Mouse (Mus musculus) embryonic facial prominence, embryonic 14.5 days (tissue): ENCODE data around the gene Gls. TPM values are rescaled to one million over a fixed set of nuclear protein-coding genes. Genes with fewer than 3 reads are reported as not detected.

Experiments used
- ATAC-seq: fragments of 200-750 bp; cut with Nextera tagmentation; 2 replicates; pipeline ENCODE4 v1.8.0; 2017; ENCODE audit warnings: low read depth, moderate number of reproducible peaks, moderate TSS enrichment
- DNase-seq: peaks from one replicate; pipeline ENCODE4 v3.0.0-alpha.2; 2015; ENCODE audit warnings: low spot score
- H3K27ac ChIP-seq: fragments of 300-500 bp; sonication (generic); replicated peaks from 2 replicates; pipeline ENCODE4 v1.5.1; 2014; ENCODE audit warnings: low read depth, mild to moderate bottlenecking, low read length, moderate library complexity
- H3K27me3 ChIP-seq: fragments of 300-500 bp; sonication (generic); replicated peaks from 2 replicates; pipeline ENCODE4 v1.6.1; 2014; ENCODE audit warnings: low read length; ENCODE audit not compliant: control insufficient read depth, insufficient read depth
- H3K36me3 ChIP-seq: fragments of 300-500 bp; sonication (generic); 2 replicates; pipeline ENCODE4 v1.6.1; 2014; ENCODE audit warnings: low read length, mixed read lengths; ENCODE audit not compliant: control insufficient read depth, insufficient read depth
- H3K4me1 ChIP-seq: fragments of 300-500 bp; sonication (generic); 2 replicates; pipeline ENCODE4 v1.6.1; 2014; ENCODE audit warnings: antibody characterized with exemption, low read length; ENCODE audit not compliant: control insufficient read depth, insufficient read depth
- H3K4me2 ChIP-seq: fragments of 300-500 bp; sonication (generic); 2 replicates; pipeline ENCODE4 v1.6.1; 2014; ENCODE audit warnings: low read depth, mild to moderate bottlenecking, low read length, moderate library complexity, mixed read lengths
- H3K4me3 ChIP-seq: fragments of 300-500 bp; sonication (generic); 2 replicates; pipeline ENCODE4 v1.5.1; 2014; ENCODE audit warnings: low read depth, mild to moderate bottlenecking, low read length
- H3K9ac ChIP-seq: fragments of 300-500 bp; sonication (generic); 2 replicates; pipeline ENCODE4 v1.6.1; 2014; ENCODE audit warnings: low read depth, mild to moderate bottlenecking, low read length, moderate library complexity, mixed read lengths
- H3K9me3 ChIP-seq: fragments of 300-500 bp; sonication (generic); 2 replicates; pipeline ENCODE4 v1.6.1; 2016; ENCODE audit warnings: low read length; ENCODE audit not compliant: control insufficient read depth
- WGBS: fragments of 180-500 bp; shearing (Covaris S2); extraction: QIAGEN DNeasy Blood & Tissue Kit; methylation state at CpG from one replicate; pipeline ENCODE4 v1.1.7; 2014; 5-methylcytosine and 5-hydroxymethylcytosine counted together
- polyA plus RNA-seq: library from polyadenylated mRNA; unstranded; fragments of >200 nt; fragmentation: Nextera tagmentation; extraction: Ambion mirVana; gene quantifications from 2 replicates; pipeline ENCODE4 v1.2.1, GENCODE M21; 2014

Gene Gls
- polyA plus RNA-seq, 1 experiment from 2014 or later: 39.1 TPM

DNA sequence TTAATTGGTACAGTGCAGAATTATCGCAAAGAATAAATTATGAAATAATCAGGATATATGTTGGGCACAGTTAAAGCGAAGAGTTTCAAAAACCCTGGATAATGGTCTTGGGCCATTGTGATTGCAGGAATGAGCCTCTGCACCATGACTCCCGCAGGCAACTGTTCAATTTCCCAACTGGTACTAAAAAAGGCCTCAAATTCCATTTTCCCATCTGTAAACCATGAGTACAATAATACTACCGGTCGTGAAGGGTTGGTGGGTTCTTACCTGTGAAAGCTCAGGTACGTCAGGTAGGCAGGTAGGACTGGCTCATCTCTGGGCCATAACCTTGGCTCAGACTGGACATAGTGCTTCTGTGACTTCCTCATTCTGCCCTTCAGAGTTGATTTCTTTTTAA, 35.0 kb upstream of the Gls start:
- WGBS: 89% methylated on average over 6 of the region's 6 CpGs

DNA sequence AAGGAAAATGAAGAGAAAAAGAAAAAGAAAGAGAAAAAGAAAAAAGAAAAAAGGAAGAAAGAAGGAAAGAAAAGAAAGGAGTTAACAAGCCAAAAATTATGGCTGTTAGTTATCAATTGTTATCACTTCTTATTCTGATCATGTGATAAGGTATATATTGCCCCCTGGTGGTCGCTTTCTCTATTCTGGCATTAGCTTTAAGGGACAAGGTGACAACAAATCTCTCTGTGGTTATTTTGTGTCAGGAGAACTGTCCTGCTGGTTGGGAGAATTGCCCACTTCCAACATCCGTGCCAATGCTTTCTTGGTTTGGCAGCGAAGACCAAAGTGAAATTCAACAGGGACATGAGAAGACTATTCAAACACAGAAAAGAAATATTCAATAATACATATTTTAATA, 34.6 kb upstream of the Gls start:
- H3K36me3 ChIP-seq: no peaks in the 10 kb centered on the region
- no peaks in the 10 kb centered on the region for H3K9me3 ChIP-seq

More for the DNA sequence above, 35.0 kb upstream of the Gls start:
- H3K27me3 ChIP-seq: no peaks in the 10 kb centered on the region
- no peaks in the 10 kb centered on the region for H3K36me3 ChIP-seq
- no peak overlapping the region for H3K4me3 ChIP-seq
- H3K4me1 ChIP-seq: no peaks in the 10 kb centered on the region
- DNase-seq: no peak
- H3K4me2 ChIP-seq: no peak overlapping the region
- no peak overlapping the region for H3K9ac ChIP-seq
- no peaks in the 10 kb centered on the region for H3K9me3 ChIP-seq
- no peak for ATAC-seq
- H3K27ac ChIP-seq: no peak overlapping the region

DNA sequence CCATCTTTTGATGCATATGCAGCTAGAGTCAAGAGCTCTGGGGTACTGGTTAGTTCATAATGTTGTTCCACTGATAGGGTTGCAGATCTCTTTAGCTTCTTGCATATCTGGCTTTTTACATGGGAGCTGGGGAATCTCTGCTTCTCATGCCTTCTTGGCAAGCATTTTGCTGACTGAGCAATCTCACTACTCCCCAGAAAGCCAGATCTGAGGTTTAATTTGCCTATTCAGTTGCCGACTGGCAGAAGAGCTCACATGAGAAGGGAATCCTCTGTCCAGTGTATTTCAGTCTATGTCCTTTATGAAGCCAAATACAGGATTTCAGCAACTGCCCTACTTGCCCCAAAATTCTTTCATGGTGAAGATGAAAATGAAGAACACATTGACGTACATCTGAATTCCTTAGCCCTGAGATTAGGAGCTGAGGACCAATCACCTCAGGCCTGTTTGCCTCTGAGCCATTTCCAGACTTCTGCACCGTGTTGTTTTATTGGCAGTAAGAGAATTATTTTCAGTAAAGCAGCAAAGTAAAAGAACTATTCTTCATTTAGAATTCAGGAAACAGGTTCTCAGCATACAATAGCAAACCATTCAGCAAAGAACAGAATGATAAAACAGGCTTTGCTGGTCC, 33.0 kb upstream of the Gls start:
- Histone ChIP-seq H3K4me3 (no peak overlapping the region), H3K9me3 (no peaks in the 10 kb centered on the region), H3K4me1 (no peaks in the 10 kb centered on the region), H3K27ac (no peak overlapping the region), H3K9ac (no peak overlapping the region), H3K4me2 (no peak overlapping the region), H3K36me3 (no peaks in the 10 kb centered on the region), H3K27me3 (no peaks in the 10 kb centered on the region)
- whole genome bisulfite sequencing: 58% methylated on average over 3 of the region's 3 CpGs
- DNase-seq (no peak), ATAC-seq (no peak)

More for the DNA sequence above, 34.6 kb upstream of the Gls start:
- peak; percentile 67 for DNase-seq
- Histone ChIP-seq H3K27me3 (no peaks in the 10 kb centered on the region), H3K4me2 (no peak overlapping the region), H3K4me1 (no peaks in the 10 kb centered on the region), H3K9ac (no peak overlapping the region), H3K27ac (no peak overlapping the region), H3K4me3 (no peak overlapping the region)
- 51% methylated on average over 3 of the region's 3 CpGs for WGBS
- no peak for ATAC-seq

DNA sequence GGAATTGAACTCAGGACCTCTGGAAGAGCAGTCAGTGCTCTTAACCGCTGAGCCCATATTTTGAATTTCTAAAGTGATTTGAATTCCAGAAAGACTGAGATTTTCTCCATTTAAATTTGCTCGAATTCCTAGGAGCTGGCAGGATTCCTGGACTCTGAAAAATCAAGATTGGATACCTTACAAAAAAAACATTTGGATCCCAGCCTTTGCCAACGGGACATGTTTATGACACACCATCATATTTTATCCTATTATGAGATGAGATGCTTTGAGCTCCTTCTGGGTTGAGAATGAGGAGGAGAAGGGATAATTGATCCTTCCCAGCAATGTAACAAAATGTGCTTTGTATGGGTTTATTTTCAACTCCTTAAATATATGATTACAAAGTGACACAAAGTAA, 31.3 kb upstream of the Gls start:
- H3K36me3 ChIP-seq: no peaks in the 10 kb centered on the region
- H3K27me3 ChIP-seq: no peaks in the 10 kb centered on the region
- DNase-seq (no peak), ATAC-seq (no peak)
- 54% methylated on average over 3 of the region's 3 CpGs for WGBS
- no peak overlapping the region for H3K27ac ChIP-seq
- 0 out of 2 replicates have a peak, but pooled peaks cover 2% of the 10 kb centered on the region for H3K4me1 ChIP-seq
- H3K4me2 ChIP-seq: no peak overlapping the region
- no peak overlapping the region for H3K4me3 ChIP-seq
- H3K9ac ChIP-seq: no peak overlapping the region
- no peaks in the 10 kb centered on the region for H3K9me3 ChIP-seq

DNA sequence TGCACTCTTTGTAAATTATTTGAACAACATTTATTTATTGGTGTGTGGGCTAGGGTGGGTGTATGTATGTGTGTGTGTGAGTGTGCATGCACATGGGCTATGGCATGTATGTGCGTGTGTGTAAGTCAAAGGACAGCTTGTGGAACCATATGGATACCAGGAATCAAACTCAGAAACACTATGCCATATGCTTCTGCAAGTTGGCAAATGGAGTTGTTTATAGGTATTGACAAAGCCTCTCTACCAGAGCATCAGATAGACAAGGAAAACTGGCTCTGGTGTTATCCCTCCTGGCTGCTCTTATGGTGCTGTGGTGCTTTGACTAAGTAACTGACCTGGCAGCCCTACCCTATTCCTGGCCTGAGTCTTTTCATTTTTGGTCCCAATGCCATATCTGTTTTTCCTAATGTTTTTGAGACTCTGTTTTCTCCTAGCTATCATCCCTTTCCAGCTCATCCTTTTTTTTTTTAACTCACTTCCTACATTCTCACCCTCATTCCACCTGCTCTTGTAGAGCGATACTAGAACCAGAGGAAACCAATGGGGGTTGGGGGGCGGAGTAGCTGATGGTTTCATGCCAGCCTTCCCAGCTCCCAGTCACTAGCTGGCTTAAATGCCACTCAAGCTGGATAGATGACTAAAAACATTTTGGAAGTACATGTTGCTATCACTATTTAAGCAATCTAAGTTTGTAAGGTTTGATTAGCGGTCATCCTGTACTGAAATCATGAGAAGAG, 27.5 kb upstream of the Gls start:
- no peaks in the 10 kb centered on the region for H3K36me3 ChIP-seq
- DNase-seq (no peak), ATAC-seq (no peak)
- H3K27ac ChIP-seq: no peak overlapping the region
- H3K4me3 ChIP-seq: no peak overlapping the region
- H3K9ac ChIP-seq: no peak overlapping the region
- no peak overlapping the region for H3K4me2 ChIP-seq
- 92% methylated on average over 4 of the region's 4 CpGs for WGBS
- 0 out of 2 replicates have a peak, but pooled peaks cover 4% of the 10 kb centered on the region for H3K4me1 ChIP-seq
- H3K9me3 ChIP-seq: no peaks in the 10 kb centered on the region
- no peaks in the 10 kb centered on the region for H3K27me3 ChIP-seq

DNA sequence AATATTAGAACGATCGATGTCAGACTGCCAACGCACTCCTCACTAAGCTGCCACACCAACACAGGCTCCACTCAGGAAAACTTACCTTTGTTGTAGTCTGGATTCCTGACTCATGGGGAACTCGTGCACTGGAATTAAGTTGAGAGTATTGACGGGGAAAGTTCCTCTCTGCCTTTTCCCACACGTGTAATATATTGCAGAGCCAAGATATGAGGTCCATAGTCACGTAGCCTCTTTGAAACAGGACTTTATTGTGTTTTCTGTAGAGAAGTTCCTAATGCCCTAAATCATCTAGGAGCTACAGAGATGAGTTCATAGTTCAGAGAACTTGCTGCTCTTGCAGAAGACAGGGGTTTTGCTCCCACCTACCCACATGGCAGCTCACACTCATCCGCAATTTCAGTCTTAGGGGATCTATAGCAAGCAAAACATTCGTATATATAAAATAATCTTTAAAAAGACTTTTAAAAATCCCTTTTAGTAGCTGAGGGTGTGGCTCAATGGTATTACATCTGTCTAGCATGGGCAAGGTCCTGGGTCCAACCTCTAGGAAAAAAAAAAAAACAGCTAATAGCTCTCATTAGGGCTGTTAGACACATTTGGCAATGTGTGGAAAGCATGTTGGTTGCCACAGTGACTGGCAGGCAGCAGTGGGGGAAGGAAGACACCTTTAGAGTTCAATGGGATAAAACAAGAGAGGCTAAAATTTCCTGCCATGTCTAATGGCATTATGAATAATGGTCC, 25.1 kb upstream of the Gls start:
- Histone ChIP-seq H3K4me3 (no peak overlapping the region), H3K36me3 (no peaks in the 10 kb centered on the region), H3K27me3 (no peaks in the 10 kb centered on the region), H3K4me2 (no peak overlapping the region), H3K27ac (no peak overlapping the region), H3K9ac (no peak overlapping the region), H3K4me1 (peaks cover 4% of the 10 kb centered on the region; the same call in 1 of the 2 replicates), H3K9me3 (no peaks in the 10 kb centered on the region)
- DNase-seq (no peak), ATAC-seq (no peak)
- WGBS: 80% methylated on average over 9 of the region's 9 CpGs

DNA sequence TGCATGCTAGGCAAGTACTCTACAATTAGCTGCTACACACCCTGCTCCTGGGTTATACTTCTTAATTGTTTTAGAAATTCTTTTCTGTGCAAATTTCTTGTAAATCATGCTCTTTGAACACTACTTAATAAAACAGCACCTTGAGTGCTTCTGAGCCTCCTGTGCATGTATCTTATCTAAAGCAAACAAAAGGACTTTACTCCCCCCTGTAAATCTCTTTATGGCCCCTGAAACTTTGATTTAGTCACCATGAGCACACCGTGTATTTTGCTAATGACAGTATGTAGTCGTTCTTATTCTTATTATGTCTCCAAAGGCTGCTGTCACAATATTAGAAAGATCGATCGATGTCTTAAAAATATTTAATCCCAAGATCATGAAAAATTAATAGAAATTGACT, 23.9 kb upstream of the Gls start:
- ATAC-seq (no peak), DNase-seq (no peak)
- Histone ChIP-seq H3K9me3 (no peaks in the 10 kb centered on the region), H3K4me2 (no peak overlapping the region), H3K4me3 (no peak overlapping the region), H3K9ac (no peak overlapping the region), H3K27ac (no peak overlapping the region), H3K36me3 (no peaks in the 10 kb centered on the region), H3K27me3 (no peaks in the 10 kb centered on the region), H3K4me1 (peaks cover 4% of the 10 kb centered on the region; the same call in 1 of the 2 replicates)
- WGBS: 87% methylated on average over 4 of the region's 4 CpGs

DNA sequence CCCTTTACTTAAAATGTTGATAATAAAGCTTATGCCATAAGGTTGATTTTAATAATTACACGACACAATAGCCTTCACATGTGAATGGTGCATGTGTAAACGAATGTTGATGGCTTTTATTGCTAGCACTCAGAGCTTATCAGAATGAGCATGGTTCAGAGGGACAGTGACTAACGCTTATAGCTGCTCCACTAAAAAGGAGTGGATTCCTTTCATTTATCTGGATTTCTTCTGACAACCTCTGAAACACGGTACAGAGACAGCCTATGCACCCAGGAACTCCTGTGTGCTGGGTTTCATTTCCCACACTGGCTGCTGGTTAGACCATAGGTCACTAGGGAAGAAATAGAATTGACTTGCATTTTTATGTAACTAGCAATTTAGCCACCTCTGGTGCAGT, 23.2 kb upstream of the Gls start:
- Histone ChIP-seq H3K9ac (no peak overlapping the region), H3K4me3 (no peak overlapping the region), H3K4me2 (no peak overlapping the region), H3K27me3 (no peaks in the 10 kb centered on the region), H3K9me3 (no peaks in the 10 kb centered on the region), H3K27ac (no peak overlapping the region), H3K36me3 (no peaks in the 10 kb centered on the region), H3K4me1 (peaks cover 4% of the 10 kb centered on the region; the same call in 1 of the 2 replicates)
- ATAC-seq (no peak), DNase-seq (no peak)
- WGBS: 83% methylated on average over 4 of the region's 4 CpGs
